Mouse (Mus musculus): Measurements from ENCODE around the gene Brdt. TPM values are rescaled to one million over a fixed set of nuclear protein-coding genes. Genes with fewer than 3 reads are reported as not detected.

Brdt gene
- polyA plus RNA-seq (2014; fragmentation: Illumina TruSeq; extraction: RNeasy Lipid Tissue Mini Kit (QIAGEN cat#74804); ENCODE audit: low read depth, low replicate concordance), result 8.0 TPM

GRCm38 (mm10) chr5:107330916-107331421 is at the start of gene Brdt:
Gene Brdt (plus strand): TSS chr5:107331159.

GRCm38 (mm10) chr5:107289234-107289764 is 41.7 kb upstream of the Brdt start, which contains the start of gene Tgfbr3:
Gene Tgfbr3 (minus strand): TSS chr5:107289629.

DNA sequence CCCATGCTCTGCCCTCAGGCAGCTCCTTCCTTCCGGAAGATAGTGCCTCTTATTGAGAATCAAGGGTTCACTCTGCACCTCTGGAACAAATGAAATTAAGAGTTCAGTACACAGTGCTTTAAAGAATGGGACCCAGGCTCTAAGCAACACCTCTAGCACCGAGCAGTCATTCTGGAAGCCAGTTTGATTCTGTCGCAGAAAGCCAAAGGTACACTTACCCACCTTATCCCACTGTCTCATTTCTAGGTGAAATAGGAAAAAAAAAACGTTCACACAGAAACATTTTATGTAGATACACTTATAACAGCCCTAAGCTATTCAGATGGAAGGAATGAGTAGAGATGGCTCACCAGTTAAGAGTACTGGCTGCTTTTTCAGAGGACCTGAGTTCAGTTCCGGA is 71.5 kb downstream of the Brdt start, which contains the start of gene Ephx4:
Gene Ephx4 (plus strand): TSS at position 301 of the 400 bp plus-strand sequence.

DNA sequence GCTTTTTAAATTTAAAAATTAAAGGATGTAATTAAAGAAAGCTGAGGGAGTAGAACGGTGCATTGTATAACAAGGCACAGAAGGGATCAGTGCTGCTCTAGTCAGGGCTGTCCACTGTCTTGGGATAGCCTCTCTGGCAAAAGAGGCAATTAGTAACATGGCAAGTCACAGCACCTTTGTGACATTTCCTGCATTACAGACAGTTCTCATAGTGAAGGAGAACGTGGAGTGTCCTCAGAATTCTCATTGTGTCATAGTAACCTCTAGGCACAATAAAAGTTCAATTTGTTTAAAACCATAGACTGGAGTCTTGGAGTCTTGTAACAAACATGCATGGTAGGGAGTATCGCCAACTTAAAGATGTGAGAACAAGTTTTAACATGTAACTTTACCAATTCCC is 100.3 kb downstream of the Brdt start, which contains the start of gene Lpcat2b:
Gene Lpcat2b (plus strand): TSS at position 301 of the 400 bp plus-strand sequence.

Other genes with a start within 250 kb of the Brdt start
- gene Tgfbr3, start 41.5 kb upstream of the Brdt start, polyA plus RNA-seq (2014; fragmentation: Illumina TruSeq; extraction: RNeasy Lipid Tissue Mini Kit (QIAGEN cat#74804); ENCODE audit: low read depth, low replicate concordance), result 168 TPM
- 2.7 TPM for gene Ephx4, start 71.6 kb downstream of the Brdt start, polyA plus RNA-seq (2014; fragmentation: Illumina TruSeq; extraction: RNeasy Lipid Tissue Mini Kit (QIAGEN cat#74804); ENCODE audit: low read depth, low replicate concordance)
- gene Lpcat2b, start 100.4 kb downstream of the Brdt start, polyA plus RNA-seq (2014; fragmentation: Illumina TruSeq; extraction: RNeasy Lipid Tissue Mini Kit (QIAGEN cat#74804); ENCODE audit: low read depth, low replicate concordance), result not detected
- gene Btbd8, start 106.8 kb downstream of the Brdt start, polyA plus RNA-seq (2014; fragmentation: Illumina TruSeq; extraction: RNeasy Lipid Tissue Mini Kit (QIAGEN cat#74804); ENCODE audit: low read depth, low replicate concordance), result 12.5 TPM
- not detected for gene Gm42669, start 176.5 kb downstream of the Brdt start, polyA plus RNA-seq (2014; fragmentation: Illumina TruSeq; extraction: RNeasy Lipid Tissue Mini Kit (QIAGEN cat#74804); ENCODE audit: low read depth, low replicate concordance)
- gene 1700028K03Rik, start 203.6 kb downstream of the Brdt start, polyA plus RNA-seq (2014; fragmentation: Illumina TruSeq; extraction: RNeasy Lipid Tissue Mini Kit (QIAGEN cat#74804); ENCODE audit: low read depth, low replicate concordance), result not detected